Mouse (Mus musculus): ENCODE data around the gene Gprc5d.

Gprc5d gene

GRCm38 (mm10) chr6:135136439-135137161 is 18.5 kb upstream of the Gprc5d start:
- DNase-seq (ENCODE audit: inconsistent age in 2 of 2, low spot score in 1 of 2), result no peak

GRCm38 (mm10) chr6:135135735-135136134 is 17.7 kb upstream of the Gprc5d start:
- no peak for DNase-seq (ENCODE audit: inconsistent age in 2 of 2, low spot score in 1 of 2)

- DNase-seq (ENCODE audit: inconsistent age in 2 of 2, low spot score in 1 of 2), result no peak
Observed at GRCm38 (mm10) chr6:135133486-135133885, 15.4 kb upstream of the Gprc5d start.

GRCm38 (mm10) chr6:135133086-135133485 is 15.0 kb upstream of the Gprc5d start:
- DNase-seq (ENCODE audit: inconsistent age in 2 of 2, low spot score in 1 of 2), result no peak

- no peak for DNase-seq (ENCODE audit: inconsistent age in 2 of 2, low spot score in 1 of 2)
Observed at GRCm38 (mm10) chr6:135124755-135125380, 6.8 kb upstream of the Gprc5d start.

- no peak for DNase-seq (ENCODE audit: inconsistent age in 2 of 2, low spot score in 1 of 2)
Observed at GRCm38 (mm10) chr6:135116479-135116878, 1.6 kb downstream of the Gprc5d start.

GRCm38 (mm10) chr6:135113114-135113436 is 5.0 kb downstream of the Gprc5d start:
- DNase-seq (ENCODE audit: inconsistent age in 2 of 2, low spot score in 1 of 2), result no peak

GRCm38 (mm10) chr6:135112411-135113113 is 5.5 kb downstream of the Gprc5d start:
- peak; percentile 15 to 40 for DNase-seq (ENCODE audit: inconsistent age in 2 of 2, low spot score in 1 of 2)

GRCm38 (mm10) chr6:135107014-135107413 is 11.1 kb downstream of the Gprc5d start:
- no peak for DNase-seq (ENCODE audit: inconsistent age in 2 of 2, low spot score in 1 of 2)

GRCm38 (mm10) chr6:135102736-135103303 is 15.3 kb downstream of the Gprc5d start:
- DNase-seq (ENCODE audit: inconsistent age in 2 of 2, low spot score in 1 of 2), result peak; percentile 19 to 84

GRCm38 (mm10) chr6:135100787-135101472 is 17.2 kb downstream of the Gprc5d start:
- no peak for DNase-seq (ENCODE audit: inconsistent age in 2 of 2, low spot score in 1 of 2)

- no peak for DNase-seq (ENCODE audit: inconsistent age in 2 of 2, low spot score in 1 of 2)
Observed at GRCm38 (mm10) chr6:135092798-135093470, 25.1 kb downstream of the Gprc5d start.

- DNase-seq (ENCODE audit: inconsistent age in 2 of 2, low spot score in 1 of 2), result no peak
Observed at GRCm38 (mm10) chr6:135090661-135091060, 27.4 kb downstream of the Gprc5d start.

GRCm38 (mm10) chr6:135089786-135090185 is 28.3 kb downstream of the Gprc5d start:
- no peak for DNase-seq (ENCODE audit: inconsistent age in 2 of 2, low spot score in 1 of 2)

- DNase-seq (ENCODE audit: inconsistent age in 2 of 2, low spot score in 1 of 2), result peak; percentile 54 to 89
Observed at GRCm38 (mm10) chr6:135087721-135088451, 30.2 kb downstream of the Gprc5d start.

GRCm38 (mm10) chr6:135085703-135086102 is 32.4 kb downstream of the Gprc5d start:
- DNase-seq (ENCODE audit: inconsistent age in 2 of 2, low spot score in 1 of 2), result no peak

GRCm38 (mm10) chr6:135083991-135084502 is 34.0 kb downstream of the Gprc5d start:
- DNase-seq (ENCODE audit: inconsistent age in 2 of 2, low spot score in 1 of 2), result no peak

- no peak for DNase-seq (ENCODE audit: inconsistent age in 2 of 2, low spot score in 1 of 2)
Observed at GRCm38 (mm10) chr6:135078420-135078819, 39.7 kb downstream of the Gprc5d start.

GRCm38 (mm10) chr6:135076202-135076601 is 41.9 kb downstream of the Gprc5d start:
- DNase-seq (ENCODE audit: inconsistent age in 2 of 2, low spot score in 1 of 2), result no peak

All from adrenal gland, adult (tissue).